Mouse (Mus musculus): ENCODE data around the gene Gm14214.

DNA sequence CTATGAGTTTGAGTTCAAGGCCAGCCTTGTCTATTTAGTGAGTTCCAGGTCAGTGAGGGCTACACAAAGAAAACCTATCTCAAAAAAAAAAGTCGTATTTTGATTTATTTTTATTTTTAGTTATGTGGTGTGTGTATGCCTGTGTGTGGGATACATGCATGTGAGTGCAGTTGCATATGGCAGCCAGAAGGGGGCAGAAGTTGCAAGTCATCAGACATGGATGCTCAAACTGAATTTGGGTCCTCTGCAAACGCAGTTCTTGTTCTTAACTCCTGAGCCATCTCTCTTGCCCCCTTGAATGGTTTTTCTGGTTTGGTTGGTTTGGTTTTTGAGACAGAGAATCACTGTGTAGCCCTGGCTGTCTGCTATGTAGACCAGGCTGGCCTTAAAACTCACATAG is 21.4 kb downstream of the Gm14214 start:
- TF ChIP-seq POLR2A (IDR thresholded peaks at IDR 0.05; ENCODE audit: insufficient read depth, low read depth, low read length), result no peak
- no peak for TF ChIP-seq CTCF (IDR thresholded peaks at IDR 0.05; ENCODE audit: insufficient read depth, low read depth, low read length)
